Mouse (Mus musculus) testis, adult 10 weeks (tissue): ENCODE results near the gene Olfr992. TPM values are rescaled to one million over a fixed set of nuclear protein-coding genes. Genes with fewer than 3 reads are reported as not detected.

Experiments used
- polyA plus RNA-seq: library from polyadenylated mRNA; stranded (reverse); fragments of 350-450 nt; fragmentation: Illumina TruSeq; extraction: RNeasy Lipid Tissue Mini Kit (QIAGEN cat#74804); gene quantifications from one replicate; pipeline ENCODE4 v1.2.3, GENCODE M21; 2014; ENCODE audit warnings: low read depth, low replicate concordance

Olfr992 gene
- not detected for polyA plus RNA-seq

GRCm38 (mm10) chr2:85409369-85409768, at the start of gene Olfr992:
Gene Olfr992 (minus strand): TSS chr2:85409469.

GRCm38 (mm10) chr2:85443539-85443938, 34.3 kb upstream of the Olfr992 start, which contains the start of gene Olfr995:
Gene Olfr995 (minus strand): TSS chr2:85443639.

DNA sequence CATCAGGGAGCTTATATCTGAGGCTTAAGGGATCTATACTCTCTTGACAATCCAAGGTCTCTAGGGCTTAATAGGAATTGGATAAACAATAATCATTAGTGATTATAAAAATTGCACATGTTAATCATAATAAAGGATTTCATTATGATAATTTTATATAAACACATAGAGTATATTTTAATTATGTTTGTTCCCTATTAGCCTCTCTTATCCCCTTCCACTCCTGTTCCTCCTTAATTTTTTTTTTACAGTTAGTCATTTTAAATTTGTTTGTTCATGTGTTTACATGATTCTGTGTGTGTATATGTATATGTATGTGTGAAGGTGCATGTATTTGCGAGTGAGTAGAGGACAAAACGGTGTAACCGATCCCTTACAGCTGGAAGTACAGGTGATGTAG, 27.1 kb upstream of the Olfr992 start, which contains the start of gene Olfr994:
Gene Olfr994, minus strand, starts transcription at position 101 of the 400 bp plus-strand sequence.

GRCm38 (mm10) chr2:85414777-85415176, 5.5 kb upstream of the Olfr992 start, which contains the start of gene Olfr993:
Gene Olfr993 (minus strand): TSS chr2:85414877.

DNA sequence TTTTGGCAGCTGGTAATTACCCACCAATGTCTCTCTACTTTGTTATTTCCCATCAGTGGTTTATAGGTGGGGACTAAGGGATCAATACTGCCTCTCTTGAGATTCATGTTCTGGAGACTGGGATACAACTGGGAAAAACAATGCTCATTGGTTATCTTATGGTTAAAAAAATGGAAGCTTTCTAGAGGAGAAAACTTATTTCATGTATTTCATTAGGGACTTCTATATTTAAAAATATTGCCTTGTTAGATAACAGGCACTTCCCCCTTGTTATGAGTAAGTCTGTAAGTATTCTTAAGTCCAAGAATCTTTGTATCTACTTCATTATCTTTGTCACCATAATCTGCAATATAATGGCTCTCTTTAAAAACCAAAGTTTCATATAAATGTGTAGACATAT, 46.1 kb downstream of the Olfr992 start, which contains the start of gene Olfr988:
Gene Olfr988, minus strand, starts transcription at position 101 of the 400 bp plus-strand sequence.

Other genes with a start within 250 kb of the Olfr992 start
- gene Lrrc55, start 212.3 kb downstream of the Olfr992 start, polyA plus RNA-seq: 1.7 TPM
- gene Olfr987, start 70.2 kb downstream of the Olfr992 start, polyA plus RNA-seq: not detected
- not detected for gene Olfr988, start 46.2 kb downstream of the Olfr992 start, polyA plus RNA-seq
- gene Olfr993, start 5.4 kb upstream of the Olfr992 start, polyA plus RNA-seq: not detected
- not detected for gene Olfr994, start 27.0 kb upstream of the Olfr992 start, polyA plus RNA-seq
- not detected for gene Olfr995, start 34.2 kb upstream of the Olfr992 start, polyA plus RNA-seq
- not detected for gene 4833423E24Rik, start 109.6 kb upstream of the Olfr992 start, polyA plus RNA-seq
- gene Olfr996, start 169.7 kb upstream of the Olfr992 start, polyA plus RNA-seq: not detected
- not detected for gene Olfr998, start 179.5 kb upstream of the Olfr992 start, polyA plus RNA-seq
- gene Olfr1000, start 202.4 kb upstream of the Olfr992 start, polyA plus RNA-seq: not detected
- not detected for gene Olfr1002, start 241.2 kb upstream of the Olfr992 start, polyA plus RNA-seq